Mouse (Mus musculus) gastrocnemius, adult 8-10 months (tissue): ENCODE results near the gene Etnk1. TPM values are rescaled to one million over a fixed set of nuclear protein-coding genes. Genes with fewer than 3 reads are reported as not detected.

ENCODE experiments used
- DNase-seq, 2 experiments: peaks; one replicate each; pipeline ENCODE4 v3.0.0; 2022; ENCODE audit warnings: low spot score in 2 of 2
- total RNA-seq, 4 experiments: library from RNA; stranded (reverse); gene quantifications; 2 replicates each; pipeline ENCODE4 v1.2.4; 2022

The Etnk1 gene
- total RNA-seq, 4 experiments from 2014 or later: 14.4 to 17.9 (median 16.1) TPM

GRCm38 (mm10) chr6:143212766-143213165 lies 45.7 kb downstream of the Etnk1 start:
- DNase-seq: no peak

GRCm38 (mm10) chr6:143213461-143213860 lies 46.4 kb downstream of the Etnk1 start:
- no peak for DNase-seq

DNA sequence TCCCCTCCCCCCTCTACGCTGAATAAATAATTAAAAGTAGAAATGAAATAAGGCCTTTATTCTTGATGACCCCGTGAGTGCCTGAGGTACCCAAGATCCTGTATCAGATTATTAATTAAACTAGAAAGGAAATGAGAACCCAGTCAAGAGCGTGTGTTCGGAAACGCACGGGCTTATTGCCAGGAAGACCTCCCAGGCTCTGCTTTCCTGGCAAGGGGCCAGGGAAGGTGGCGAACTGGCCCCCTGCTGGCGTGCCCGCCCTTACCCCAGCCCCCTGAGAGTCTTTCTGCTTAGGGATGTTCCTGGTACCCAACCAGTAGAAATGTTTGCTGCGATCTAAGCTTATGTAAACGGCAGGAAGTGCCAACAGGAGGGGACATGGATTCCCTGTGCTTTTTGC lies 49.2 kb downstream of the Etnk1 start:
- DNase-seq: no peak

- DNase-seq: no peak
Measured at GRCm38 (mm10) chr6:143219347-143219746, 52.3 kb downstream of the Etnk1 start.

DNA sequence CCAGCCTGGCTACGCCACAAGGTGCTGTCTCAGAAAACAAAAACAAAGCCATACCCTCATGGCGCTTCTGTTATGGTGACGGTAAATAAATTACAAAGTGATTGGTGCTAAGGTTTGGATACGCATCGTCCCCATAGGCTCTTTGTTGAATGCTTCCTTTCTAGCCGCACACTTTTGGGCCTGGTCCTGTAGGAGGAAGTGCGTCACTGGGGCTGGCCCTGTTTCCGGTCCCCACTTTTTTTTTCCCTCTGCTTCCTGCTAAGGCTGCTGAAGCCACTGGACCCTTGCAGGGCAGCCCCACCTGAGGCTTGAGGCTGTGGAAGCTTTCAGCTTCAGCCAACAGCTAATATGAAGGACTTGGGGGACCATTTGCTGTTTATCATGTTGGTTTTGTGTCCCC lies 54.2 kb downstream of the Etnk1 start:
- DNase-seq: no peak

GRCm38 (mm10) chr6:143224057-143224456 lies 57.0 kb downstream of the Etnk1 start:
- no peak for DNase-seq

DNA sequence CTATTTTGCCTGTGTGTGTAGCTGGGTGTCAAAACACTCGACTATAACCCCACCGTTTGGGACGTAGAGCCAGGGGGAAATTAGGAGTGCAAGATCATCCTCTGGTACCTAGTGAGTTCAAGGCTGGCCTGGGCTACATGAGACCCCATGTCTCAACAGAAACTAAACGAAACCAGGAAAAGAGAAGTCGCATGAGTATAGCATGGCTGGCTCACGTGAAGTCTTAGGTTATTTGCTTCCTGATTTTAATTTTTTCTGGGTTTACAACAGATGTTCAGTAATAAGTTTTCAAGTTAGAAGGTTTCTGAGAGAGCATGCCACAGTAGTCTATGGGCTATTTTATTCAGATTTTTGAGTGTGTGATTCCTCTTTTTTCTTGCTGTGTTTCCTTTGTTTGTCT lies 57.9 kb downstream of the Etnk1 start:
- no peak for DNase-seq

- no peak for DNase-seq
Measured at GRCm38 (mm10) chr6:143228696-143229095, 61.7 kb downstream of the Etnk1 start.

DNA sequence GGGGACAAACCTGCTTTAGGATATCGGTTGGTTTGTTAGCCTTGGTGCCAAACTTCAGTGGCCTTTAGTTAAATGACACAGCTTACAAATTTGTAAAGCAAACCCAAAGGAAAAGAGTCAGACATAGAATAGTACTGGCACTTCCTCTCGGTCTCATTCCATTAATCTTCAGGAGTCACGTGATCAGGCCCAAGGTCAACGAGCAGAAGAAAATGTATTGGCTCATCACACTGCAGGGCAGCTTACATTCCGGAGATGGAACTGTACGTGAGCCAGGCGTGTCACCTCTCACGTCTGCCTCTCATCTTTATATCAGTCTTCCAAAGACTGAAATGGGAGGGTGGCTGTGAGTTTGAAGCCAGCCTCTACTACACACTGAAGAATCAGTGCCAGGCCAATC lies 62.9 kb downstream of the Etnk1 start:
- no peak for DNase-seq

- no peak for DNase-seq
Measured at GRCm38 (mm10) chr6:143230888-143231287, 63.9 kb downstream of the Etnk1 start.

DNA sequence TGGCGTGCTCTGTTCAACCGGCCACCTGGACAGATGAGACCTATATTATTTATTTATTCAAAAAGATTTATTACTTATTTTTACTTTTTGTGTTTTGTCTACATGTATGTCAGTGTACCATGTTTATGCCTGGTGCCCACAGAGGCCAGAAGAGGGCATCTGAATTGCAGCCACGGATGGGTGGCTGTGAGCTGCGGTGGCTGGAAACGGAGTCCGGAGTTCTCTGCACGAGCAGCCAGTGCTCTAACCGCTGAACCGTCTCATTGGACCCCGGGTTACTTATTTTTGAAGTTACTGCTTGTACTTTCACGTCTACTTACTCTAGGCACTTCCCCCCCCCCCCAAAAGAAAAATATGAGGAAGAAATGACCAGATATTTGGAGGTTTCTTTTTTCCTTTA lies 65.7 kb downstream of the Etnk1 start:
- no peak for DNase-seq

- no peak for DNase-seq
Measured at GRCm38 (mm10) chr6:143234868-143235267, 67.8 kb downstream of the Etnk1 start.

- no peak for DNase-seq
Measured at GRCm38 (mm10) chr6:143239362-143240074, 72.5 kb downstream of the Etnk1 start.

GRCm38 (mm10) chr6:143243191-143243590 lies 76.2 kb downstream of the Etnk1 start:
- no peak for DNase-seq

DNA sequence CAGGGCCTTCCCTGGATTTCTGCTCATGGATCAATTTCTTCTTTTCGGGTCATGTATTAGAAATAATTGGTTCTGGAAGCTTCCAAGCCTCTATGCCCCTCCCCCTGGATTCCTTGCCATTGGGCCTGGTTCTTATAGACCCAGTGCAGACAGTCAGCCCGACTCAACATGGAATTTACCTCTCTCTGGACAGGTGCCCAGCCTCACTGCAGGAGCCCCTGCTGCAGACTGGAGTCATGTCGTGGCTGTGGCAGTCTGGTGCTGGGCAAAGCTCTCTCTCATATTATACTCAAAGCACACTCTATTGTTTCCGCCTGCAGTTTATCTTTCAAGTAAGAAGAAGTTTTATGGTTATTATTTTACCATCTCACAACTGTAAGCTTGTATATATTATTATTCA lies 90.9 kb downstream of the Etnk1 start:
- no peak for DNase-seq

DNA sequence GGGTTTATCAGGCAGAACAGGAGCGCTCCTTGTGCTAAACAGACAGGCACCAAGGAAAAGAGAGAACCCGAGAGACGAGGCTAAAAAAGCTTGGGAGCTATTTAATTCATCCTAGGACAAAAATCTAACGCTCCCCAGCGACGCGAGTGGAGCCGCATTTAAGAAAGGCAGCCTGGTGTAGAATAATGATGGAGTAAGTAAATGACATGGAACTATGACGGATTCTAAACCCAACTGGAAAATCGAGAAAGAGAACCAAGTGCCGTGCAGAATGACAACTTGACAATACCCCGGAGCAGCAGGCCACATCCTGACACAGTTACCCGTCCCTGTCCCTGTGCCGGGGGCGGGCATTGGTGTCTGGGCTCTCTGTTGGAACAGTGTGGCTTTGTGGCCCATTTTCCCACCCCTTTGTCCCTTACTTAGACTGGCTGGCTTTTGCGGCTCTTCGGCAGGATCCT lies 92.2 kb downstream of the Etnk1 start:
- DNase-seq: no peak

- no peak for DNase-seq
Measured at GRCm38 (mm10) chr6:143259870-143260559, 93.0 kb downstream of the Etnk1 start.

DNA sequence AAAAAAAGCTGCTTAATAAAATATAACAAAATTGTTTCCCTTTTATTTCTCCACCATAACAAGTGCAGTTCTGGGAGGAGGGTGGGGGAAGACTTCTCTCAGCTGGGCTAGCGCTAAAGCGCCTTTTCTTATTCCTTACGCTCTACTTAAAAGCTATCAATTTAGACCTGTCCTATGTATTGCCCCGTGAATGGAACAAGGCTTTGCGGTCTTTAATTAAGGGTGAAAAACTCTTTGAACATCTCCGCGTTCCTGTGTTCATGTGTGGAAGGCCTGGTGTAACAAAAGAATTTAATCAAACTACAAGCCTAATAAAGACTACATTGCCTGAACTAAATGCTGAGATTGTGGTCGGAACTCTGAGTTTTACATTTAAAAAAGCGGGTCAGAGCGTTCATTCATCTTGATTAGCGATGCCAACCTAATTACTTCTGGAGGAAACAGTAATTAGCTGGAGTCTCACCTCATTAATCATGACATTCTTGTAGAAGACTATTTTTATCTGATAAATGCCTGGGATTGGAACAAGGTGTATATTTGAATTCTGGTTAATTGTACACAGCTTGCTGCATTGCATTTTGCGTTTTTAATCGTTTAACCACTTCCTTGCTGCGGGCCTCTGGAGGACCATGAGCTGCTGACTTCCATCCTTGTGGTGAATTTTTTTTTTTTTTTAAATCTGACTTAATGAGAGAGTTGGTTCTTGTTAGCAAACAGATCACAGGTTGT lies 93.7 kb downstream of the Etnk1 start:
- no peak for DNase-seq

GRCm38 (mm10) chr6:143261289-143261665 lies 94.3 kb downstream of the Etnk1 start:
- no peak for DNase-seq

- DNase-seq: no peak
Measured at GRCm38 (mm10) chr6:143265482-143265881, 98.5 kb downstream of the Etnk1 start.

- DNase-seq: no peak
Measured at GRCm38 (mm10) chr6:143279222-143279621, 112.2 kb downstream of the Etnk1 start.
